Comparison of ENCODE assay signal across 9 mouse cellular contexts in the genomic region with DNA sequence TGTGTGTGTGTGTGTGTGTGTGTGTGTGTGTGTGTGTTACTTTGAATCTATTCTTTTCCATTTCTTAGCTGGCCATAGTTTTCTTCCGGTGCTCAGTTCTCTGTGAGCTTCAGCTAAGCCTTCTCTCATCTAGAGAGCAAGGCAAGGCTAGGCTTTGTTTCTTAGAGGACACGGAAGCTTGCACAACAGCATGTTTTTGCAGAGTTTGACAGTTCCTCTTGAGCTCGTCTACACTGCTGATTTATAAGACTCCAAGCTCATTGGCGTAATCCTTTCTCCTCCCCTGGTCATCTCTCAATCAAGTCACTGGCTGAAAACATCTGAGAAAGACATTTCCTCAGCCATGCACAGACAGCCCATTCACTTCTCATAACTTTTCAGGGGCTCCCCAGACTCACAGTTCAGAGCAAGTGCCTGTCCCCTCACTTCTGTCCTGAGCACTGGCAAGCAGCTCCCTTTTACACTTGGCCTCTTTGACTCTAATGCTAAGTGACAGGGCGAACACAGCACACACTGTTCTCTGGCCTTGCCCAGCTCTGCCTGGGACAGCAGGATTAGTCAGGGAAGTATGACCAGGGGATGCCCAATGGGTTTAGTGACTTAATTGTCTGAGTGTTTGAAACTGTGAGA.
DNase-seq lines count a peak whose midpoint lies in the region; ATAC-seq and TF ChIP-seq lines count a peak whose summit lies in the region.
"Had no signal": no experiment of that assay in that cellular context is flagged by ENCODE, and none has a peak within 500 bp of the region (broad histone marks: within the 10 kb centered on the region; RNA-seq: fewer than 3 reads in every experiment).

No protein-coding gene starts in this region.

- peak; percentile 65 for ATAC-seq in forebrain, postnatal 0 days
- ATAC-seq in forebrain, embryonic 12.5 days (ENCODE audit: low FRiP score): no peak
- ATAC-seq in limb, embryonic 12.5 days (ENCODE audit: insufficient number of reproducible peaks, insufficient read depth, low FRiP score, low TSS enrichment, low read depth): no peak
- no peak for ATAC-seq in CD4-positive, CD25-positive, alpha-beta regulatory T cell, adult 4 months

- H3K27ac ChIP-seq in forebrain, postnatal 0 days (ENCODE audit: low read depth, low read length): 0 out of 2 replicates have a peak overlapping the region, but pooled peaks have one; percentile 16
- H3K27ac ChIP-seq in forebrain, embryonic 12.5 days: no peak overlapping the region
- H3K27ac ChIP-seq in limb, embryonic 12.5 days: peak overlapping the region; percentile 41; the same call in 1 of the 2 replicates
- H3K27ac ChIP-seq: liver, embryonic 13.5 days had no signal

- H3K27me3 ChIP-seq in forebrain, postnatal 0 days (ENCODE audit: insufficient read depth, low read length): no peaks in the 10 kb centered on the region
- peaks cover 6% of the 10 kb centered on the region; the same call in 1 of the 2 replicates for H3K27me3 ChIP-seq in forebrain, embryonic 12.5 days
- H3K27me3 ChIP-seq in limb, embryonic 12.5 days: peaks cover 25% of the 10 kb centered on the region
- H3K27me3 ChIP-seq: liver, embryonic 13.5 days had no signal

- H3K36me3 ChIP-seq in forebrain, postnatal 0 days (ENCODE audit: insufficient read depth): no peaks in the 10 kb centered on the region
- H3K36me3 ChIP-seq in forebrain, embryonic 12.5 days (replicated peaks): no peaks in the 10 kb centered on the region
- no peaks in the 10 kb centered on the region for H3K36me3 ChIP-seq in limb, embryonic 12.5 days
- H3K36me3 ChIP-seq: liver, embryonic 13.5 days had no signal

- no peak overlapping the region for H3K9ac ChIP-seq in forebrain, postnatal 0 days
- no peak overlapping the region for H3K9ac ChIP-seq in forebrain, embryonic 12.5 days
- H3K9ac ChIP-seq in limb, embryonic 12.5 days (replicated peaks): no peak overlapping the region
- H3K9ac ChIP-seq: liver, embryonic 13.5 days had no signal

- no peak overlapping the region for H3K4me3 ChIP-seq in forebrain, postnatal 0 days (ENCODE audit: low read depth, low read length)
- H3K4me3 ChIP-seq in forebrain, embryonic 12.5 days (replicated peaks): no peak overlapping the region
- no peak overlapping the region for H3K4me3 ChIP-seq in limb, embryonic 12.5 days (replicated peaks)
- H3K4me3 ChIP-seq: liver, embryonic 13.5 days had no signal

- H3K4me2 ChIP-seq in forebrain, postnatal 0 days (ENCODE audit: low read depth): no peak overlapping the region
- H3K4me2 ChIP-seq in forebrain, embryonic 12.5 days: no peak overlapping the region
- H3K4me2 ChIP-seq in limb, embryonic 12.5 days: no peak overlapping the region
- H3K4me2 ChIP-seq: liver, embryonic 13.5 days had no signal

- 45% methylated on average over 5 of the region's 5 CpGs for WGBS in forebrain, postnatal 0 days
- 55% methylated on average over 5 of the region's 5 CpGs for WGBS in forebrain, embryonic 12.5 days
- WGBS in limb, embryonic 12.5 days: 63% methylated on average over 5 of the region's 5 CpGs

- H3K4me1 ChIP-seq in forebrain, postnatal 0 days (ENCODE audit: insufficient read depth): no peaks in the 10 kb centered on the region
- H3K4me1 ChIP-seq in forebrain, embryonic 12.5 days: peaks cover 22% of the 10 kb centered on the region
- H3K4me1 ChIP-seq in limb, embryonic 12.5 days (replicated peaks): peaks cover 23% of the 10 kb centered on the region
- H3K4me1 ChIP-seq: liver, embryonic 13.5 days had no signal

- no peak for DNase-seq in forebrain, postnatal 0 days
- DNase-seq in right cerebral cortex, postnatal 10 days (ENCODE audit: low spot score in 2 of 2): peak; percentile 36 to 51
- DNase-seq in right cerebral cortex, postnatal 25 days: no peak
- DNase-seq in skeletal muscle tissue, adult 2 months (ENCODE audit: low read depth, low spot score): peak; percentile 21
- no peak for DNase-seq in left cerebral cortex, adult 11 months (ENCODE audit: low spot score)
- DNase-seq: liver, embryonic 13.5 days had no signal

- H3K9me3 ChIP-seq in forebrain, postnatal 0 days (ENCODE audit: low read length): no peaks in the 10 kb centered on the region
- H3K9me3 ChIP-seq in forebrain, embryonic 12.5 days: no peaks in the 10 kb centered on the region
- H3K9me3 ChIP-seq in limb, embryonic 12.5 days: no peaks in the 10 kb centered on the region
- H3K9me3 ChIP-seq: liver, embryonic 13.5 days had no signal

- no peak for TF ChIP-seq CTCF in forebrain, postnatal 0 days (IDR thresholded peaks at IDR 0.05; ENCODE audit: low read depth)

Comparison
In these comparisons a context has a peak if more than half of its experiments do, and no peak if none do; other contexts are left out.
1. DNase-seq: peak in right cerebral cortex, postnatal 10 days (2 of 2) and skeletal muscle tissue, adult 2 months (single experiment); none in forebrain, postnatal 0 days (single experiment), right cerebral cortex, postnatal 25 days (single experiment) and left cerebral cortex, adult 11 months (single experiment).